Mouse (Mus musculus): ENCODE measurements around the gene Kmt5b. TPM values are rescaled to one million over a fixed set of nuclear protein-coding genes. Genes with fewer than 3 reads are reported as not detected.

Kmt5b gene
- 10 to 100 TPM; 19.1 to 20.2 TPM for total RNA-seq (2021)
- long read RNA-seq, experiment 1, partial matches to known transcripts, result 1 of 1 reads
- long read RNA-seq, experiment 1, other reads (novel, unspliced or antisense), result 0 of 1 reads
- long read RNA-seq, experiment 2, partial matches to known transcripts, result 4 of 6 reads
- long read RNA-seq, experiment 2, other reads (novel, unspliced or antisense), result 2 of 6 reads

- no peak for DNase-seq
Observed at GRCm38 (mm10) chr19:3767276-3767780, at the start of gene Kmt5b. Gene Kmt5b, plus strand, starts transcription at chr19:3767421.

DNA sequence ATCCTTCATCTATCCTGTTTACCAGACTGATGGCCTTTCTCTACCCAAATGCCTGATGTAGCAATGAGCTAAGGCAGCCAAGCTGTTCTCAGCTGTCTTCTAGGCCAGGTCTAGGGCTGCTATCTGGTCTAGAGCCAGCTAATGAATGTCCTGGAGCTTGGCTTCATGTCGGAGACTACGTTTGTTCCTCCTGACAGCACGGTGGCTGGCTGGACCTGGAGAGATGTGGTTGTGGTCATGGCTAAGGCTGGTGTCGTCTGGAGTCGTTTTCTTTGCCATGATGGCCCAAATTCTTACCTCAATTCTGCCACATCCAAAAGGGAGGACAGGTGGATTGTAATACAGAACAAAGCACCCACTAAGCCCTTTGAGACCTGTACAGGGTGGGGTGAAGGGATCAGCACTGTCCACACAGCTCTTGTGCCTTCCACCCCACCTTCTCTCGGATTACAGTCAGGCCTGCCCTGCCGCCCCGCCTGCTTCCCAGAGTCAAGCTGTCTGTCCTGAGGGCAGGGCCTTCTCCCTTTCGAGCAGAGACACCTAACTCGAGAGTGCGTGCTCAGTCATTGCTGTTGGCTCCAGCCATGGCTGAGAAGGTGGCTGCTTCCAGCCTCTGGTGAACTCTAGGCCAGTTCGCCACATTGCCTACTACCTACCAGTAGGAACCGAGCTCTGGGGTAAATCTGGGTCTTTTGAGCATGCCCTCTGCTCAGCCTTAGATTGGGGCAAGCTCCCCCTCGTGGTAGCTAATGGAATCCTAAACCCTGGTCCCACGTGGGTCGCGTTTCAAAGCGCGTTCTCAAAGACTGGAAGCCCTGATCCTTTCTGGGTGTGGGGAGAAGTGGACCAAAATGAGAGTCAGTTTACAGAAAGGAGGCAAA is 48.5 kb upstream of the Kmt5b start:
- DNase-seq, result peak; percentile 35

DNA sequence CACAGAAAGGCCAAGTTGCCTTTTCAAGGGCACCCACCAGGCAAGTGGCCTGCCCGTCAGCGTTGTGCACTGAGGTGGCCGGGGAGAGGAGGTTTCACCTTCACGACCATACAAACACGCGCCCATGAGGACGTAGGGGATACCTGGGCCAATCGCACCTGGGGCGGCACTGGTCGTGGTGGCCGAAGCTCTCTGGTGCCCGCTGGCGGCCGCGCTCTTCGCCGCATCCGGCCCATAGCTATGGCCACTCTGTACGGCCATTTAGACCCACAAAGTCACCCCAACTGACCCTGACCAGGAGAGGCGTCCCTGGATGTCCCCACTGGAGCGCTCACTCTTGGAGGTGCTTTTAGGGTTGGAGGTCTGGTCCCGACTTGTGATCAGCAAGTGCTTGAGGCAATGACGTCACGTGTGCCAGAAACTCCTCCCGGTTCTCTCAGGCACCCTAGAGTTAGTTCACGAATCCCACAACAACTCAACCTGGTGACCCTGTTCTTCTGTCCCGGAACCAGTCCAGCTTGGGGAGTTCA is 47.8 kb upstream of the Kmt5b start:
- DNase-seq, result peak; percentile 49

DNA sequence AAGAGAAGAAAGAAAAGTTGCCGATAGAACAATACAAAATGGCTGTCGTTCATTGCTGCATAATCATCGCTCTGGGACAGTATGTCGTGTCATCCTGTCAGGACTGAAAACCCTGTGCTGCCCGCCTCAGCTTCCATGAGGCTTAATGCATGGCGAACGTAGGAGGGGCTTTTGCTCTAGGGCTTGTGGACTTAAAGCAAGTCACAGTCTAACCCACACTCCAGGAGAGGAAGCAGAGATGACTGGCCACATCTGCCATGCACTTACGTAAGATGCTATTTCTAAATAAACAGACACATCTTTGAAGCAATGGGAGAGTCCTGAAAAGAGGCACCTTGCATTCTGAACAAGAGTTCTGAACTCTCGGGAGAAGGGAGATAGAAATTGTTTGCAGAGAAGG is 44.1 kb upstream of the Kmt5b start:
- DNase-seq, result no peak

DNA sequence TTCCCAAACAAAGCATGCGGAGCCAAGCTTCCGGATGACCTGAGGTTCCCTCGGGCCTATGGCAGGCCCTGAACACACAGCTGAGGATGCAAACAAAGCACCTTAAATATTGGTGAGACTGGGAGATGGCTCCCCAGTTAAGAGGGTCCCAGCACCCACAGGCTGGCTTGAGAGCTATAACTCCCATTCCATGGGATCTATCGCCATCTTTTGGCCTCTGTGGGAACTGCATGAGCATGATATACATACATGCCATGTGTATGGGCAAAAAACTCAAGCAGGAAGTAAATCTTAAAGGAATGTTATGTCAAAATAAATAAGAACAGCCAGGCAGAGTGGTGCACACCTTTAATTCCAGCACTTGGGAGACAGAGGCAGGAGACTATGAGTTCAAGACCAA is 43.3 kb upstream of the Kmt5b start:
- DNase-seq, result no peak

- DNase-seq, result no peak
Observed at GRCm38 (mm10) chr19:3724779-3725178, 42.4 kb upstream of the Kmt5b start.

- no peak for DNase-seq
Observed at GRCm38 (mm10) chr19:3728901-3729300, 38.3 kb upstream of the Kmt5b start.

DNA sequence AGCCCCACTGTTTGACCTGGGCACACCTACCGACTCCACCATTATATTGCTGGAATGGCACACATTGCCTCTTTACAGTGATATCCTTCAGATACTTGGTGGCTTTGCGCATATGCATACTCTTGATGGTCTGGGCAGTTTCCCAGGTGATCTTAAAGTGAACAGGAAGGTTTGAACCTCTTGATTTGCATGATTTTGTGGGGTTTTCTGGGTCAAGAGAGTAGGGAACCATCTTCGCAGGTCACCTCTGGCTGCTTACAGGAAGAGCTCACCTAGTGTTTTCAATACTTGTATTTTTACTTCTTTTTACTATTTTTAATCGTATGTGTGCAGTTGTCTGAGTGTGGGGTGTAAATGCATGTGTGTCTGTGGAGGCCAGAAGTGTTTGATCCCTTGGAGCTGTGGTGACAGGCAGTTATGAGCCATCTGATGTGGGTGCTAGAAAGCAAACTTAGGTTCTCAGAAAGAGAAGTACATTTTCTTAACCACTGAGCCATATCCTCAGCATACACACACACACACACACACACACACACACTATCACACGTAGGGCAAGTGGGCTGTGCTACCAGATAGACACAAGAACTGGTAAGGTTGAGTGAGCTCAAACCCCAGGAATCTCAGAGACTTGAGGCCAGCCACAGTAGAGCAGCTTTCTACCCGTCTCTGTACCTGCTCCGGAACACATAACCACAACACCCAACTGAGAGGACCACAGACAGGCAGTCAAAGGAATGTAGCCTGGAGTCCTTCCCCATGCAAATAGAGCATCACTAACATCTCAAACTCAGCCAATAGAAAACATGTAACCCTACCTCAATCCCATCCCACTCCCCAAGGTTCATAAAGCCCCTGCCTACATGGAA is 36.2 kb upstream of the Kmt5b start:
- no peak for DNase-seq

DNA sequence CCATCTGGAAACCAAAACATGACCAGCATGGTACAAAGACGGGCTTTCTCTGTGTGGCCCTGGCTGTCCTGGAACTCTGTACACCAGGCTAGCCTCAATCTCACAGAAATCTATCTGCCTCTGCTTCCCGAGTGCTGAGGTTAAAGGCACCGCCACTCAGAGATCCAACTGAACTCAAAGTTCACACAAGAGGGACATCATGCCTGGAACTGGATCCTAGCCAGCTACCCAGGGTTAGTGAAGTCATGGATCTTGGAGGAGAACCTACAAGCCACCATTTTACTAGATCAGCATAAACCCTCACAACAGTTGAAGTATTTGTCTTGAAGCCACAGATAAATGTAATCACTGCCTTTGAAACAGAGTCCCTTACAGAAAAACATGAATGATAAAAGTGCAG is 31.2 kb upstream of the Kmt5b start:
- DNase-seq, result no peak

- DNase-seq, result no peak
Observed at GRCm38 (mm10) chr19:3739650-3740049, 27.6 kb upstream of the Kmt5b start.

GRCm38 (mm10) chr19:3742716-3743115 is 24.5 kb upstream of the Kmt5b start:
- DNase-seq, result no peak

- DNase-seq, result no peak
Observed at GRCm38 (mm10) chr19:3743362-3743761, 23.9 kb upstream of the Kmt5b start.

DNA sequence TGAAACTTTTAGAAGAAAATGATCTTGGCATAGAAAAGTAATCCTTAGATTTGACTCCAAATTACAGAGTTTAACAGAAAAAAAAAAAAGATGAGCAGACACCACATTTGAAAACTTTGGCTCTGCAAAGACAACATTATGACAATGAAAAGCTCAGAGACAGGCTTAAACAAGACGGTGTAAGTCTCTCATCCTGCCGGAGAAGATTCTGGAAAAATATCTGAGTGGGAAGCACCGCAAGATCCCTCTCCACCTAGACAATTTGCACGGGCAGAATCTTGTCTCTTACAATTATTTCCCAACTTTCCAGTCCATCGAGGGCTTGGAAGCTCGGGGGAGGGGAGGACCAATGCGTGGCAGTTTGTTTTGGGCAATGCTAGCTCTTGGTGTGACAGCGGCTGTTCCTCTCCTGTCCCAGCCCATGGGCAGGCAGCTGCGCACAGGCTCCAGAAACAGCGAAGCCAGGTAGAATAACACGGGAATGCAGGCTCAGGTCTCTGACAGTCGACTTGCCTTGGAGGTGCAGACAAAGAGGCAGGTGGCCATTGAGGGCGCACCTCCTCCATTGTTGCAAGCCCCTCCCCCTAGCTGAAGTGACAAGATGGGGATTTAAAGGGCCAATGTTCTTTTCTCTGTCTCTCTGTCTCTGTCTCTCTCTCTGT is 23.2 kb upstream of the Kmt5b start:
- peak; percentile 32 for DNase-seq

DNA sequence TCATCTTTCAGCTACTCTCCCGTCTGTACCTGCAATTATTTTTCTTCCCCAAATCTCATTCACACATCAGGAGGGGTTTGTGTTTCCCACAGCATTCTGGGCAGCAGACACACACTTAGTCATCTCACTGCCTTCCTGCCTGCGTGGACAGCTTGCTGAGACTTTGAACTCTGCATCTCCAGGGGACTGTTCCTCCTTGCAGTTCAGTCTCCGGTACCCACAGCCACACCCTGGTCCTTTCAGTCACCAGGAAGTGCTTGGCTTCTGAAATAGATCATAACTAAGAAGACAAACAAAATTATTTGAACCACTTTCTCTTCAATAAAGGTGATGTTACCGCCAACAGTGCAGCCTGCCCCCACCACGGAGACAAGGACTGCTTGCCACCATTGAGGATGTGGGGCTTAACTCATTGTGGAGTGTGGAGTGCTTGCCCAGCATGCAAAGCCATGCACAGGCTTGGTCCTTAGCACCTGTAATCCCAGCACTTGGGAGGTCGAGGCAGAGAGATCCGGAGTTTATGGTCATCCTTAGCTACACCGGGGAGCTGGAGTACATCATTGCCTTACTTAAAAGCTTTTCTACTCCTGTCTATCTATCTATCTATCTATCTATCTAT is 14.5 kb upstream of the Kmt5b start:
- DNase-seq, result no peak

DNA sequence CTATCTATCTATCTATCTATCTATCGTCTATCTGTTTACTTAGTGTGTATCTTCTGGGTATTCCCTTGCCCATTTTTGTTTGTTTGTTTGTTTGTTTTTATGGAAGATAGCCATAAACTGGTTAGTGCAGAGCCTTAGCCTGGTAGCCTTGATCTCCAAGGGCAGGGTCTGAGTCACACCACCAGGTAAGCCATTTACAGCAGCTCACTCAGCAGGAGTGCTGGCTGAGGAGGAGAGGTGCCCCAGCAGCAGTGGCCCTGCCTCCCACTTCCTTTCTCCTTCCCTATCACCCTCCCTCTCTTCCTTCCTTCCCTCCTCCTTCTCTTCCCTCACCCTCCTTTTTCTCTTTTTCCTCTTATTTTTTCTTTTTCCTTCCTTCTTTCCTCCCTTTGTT is 14.0 kb upstream of the Kmt5b start:
- DNase-seq, result no peak

- no peak for DNase-seq
Observed at GRCm38 (mm10) chr19:3753738-3754137, 13.5 kb upstream of the Kmt5b start.

GRCm38 (mm10) chr19:3757861-3758260 is 9.4 kb upstream of the Kmt5b start:
- no peak for DNase-seq

DNA sequence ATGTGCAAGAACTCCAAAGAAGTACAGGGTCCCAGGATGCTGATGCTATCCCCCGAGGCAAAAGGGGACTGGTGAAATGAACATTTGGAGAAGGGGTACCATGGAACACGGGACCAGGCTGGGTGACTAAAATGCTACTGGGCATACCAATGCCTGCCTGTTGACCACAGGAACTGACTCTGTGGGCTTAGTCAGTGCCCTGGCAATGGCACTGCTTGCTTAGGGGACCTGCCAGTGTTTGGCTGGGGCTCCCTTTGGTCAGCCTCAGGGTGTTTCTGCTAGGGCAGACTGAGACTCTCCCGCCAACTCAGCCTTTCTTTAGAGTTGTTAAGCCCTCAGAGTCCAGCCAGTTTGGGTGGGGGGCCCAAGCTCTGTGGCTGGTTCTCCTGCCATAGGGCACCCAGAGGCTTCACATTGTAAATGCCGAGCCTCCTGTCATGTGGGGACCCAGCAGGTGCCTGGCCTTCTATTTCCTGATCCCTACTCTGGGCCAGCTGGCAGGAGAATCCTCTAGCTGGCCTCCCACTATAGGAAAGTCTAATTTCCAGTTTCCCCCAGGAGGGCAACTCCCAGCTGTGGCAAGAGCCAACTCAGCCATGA is 1.9 kb upstream of the Kmt5b start:
- DNase-seq, result no peak

- DNase-seq, result no peak
Observed at GRCm38 (mm10) chr19:3766378-3766777, 843 bp upstream of the Kmt5b start.

- DNase-seq, result peak; percentile 89
Observed at GRCm38 (mm10) chr19:3767781-3768696, 818 bp downstream of the Kmt5b start.
